Mouse (Mus musculus) liver, embryonic 18 days (tissue): ENCODE data around the gene Col27a1. TPM values are rescaled to one million over a fixed set of nuclear protein-coding genes. Genes with fewer than 3 reads are reported as not detected.

ENCODE experiments used
- polyA plus RNA-seq: library from polyadenylated mRNA; depleted of rRNA; stranded (reverse); fragments of >200 nt; gene quantifications from 2 replicates; pipeline ENCODE4 v1.2.3, GENCODE M21; 2012; rRNA removed

Gene Col27a1
- polyA plus RNA-seq: 6.2 and 6.6 TPM in 2 replicates

GRCm38 (mm10) chr4:63213907-63214621 is at the start of gene Col27a1:
Gene Col27a1, plus strand, starts transcription at chr4:63214004.

GRCm38 (mm10) chr4:63171969-63172685 is 41.7 kb upstream of the Col27a1 start, which contains the start of gene Kif12:
Gene Kif12, minus strand, starts transcription at chr4:63172131.

GRCm38 (mm10) chr4:63344295-63344694 is 130.5 kb downstream of the Col27a1 start, which contains the start of gene Orm1:
Gene Orm1, plus strand, starts transcription at chr4:63344560.

DNA sequence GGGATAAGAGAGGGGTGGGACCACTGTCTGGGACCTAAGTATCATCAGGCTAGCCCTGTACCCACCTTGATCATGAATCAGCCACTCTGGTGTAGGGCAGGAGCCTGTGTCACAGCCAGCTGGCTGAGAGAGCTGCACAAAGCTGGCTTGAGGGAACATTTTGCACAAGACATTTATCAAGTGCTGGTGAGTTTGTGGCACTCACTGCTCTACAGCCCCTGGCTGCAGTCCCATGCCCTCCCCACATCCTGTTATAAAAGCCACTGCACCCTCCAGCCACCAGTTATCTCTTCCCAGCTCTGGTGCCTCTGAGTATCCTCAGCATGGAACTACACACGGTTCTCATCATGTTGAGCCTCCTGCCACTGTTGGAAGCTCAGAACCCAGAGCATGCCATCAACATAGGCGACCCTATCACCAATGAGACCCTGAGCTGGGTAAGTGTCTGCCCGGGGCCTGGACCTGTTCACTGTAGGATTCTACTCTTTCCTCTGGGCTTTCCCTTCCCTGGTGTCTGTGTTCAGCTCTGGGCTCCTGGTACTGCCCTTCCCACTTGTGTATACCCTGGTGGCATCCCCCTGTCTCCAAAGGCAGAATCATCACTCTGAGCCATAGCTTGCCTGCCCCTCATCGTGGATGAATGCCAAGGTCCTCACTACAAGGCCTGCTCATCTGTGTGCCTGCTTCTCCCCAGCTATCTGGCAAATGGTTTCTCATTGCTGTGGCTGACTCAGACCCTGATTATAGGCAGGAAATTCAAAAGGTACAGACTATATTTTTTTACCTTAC is 142.3 kb downstream of the Col27a1 start, which contains the start of gene Orm3:
Orm3 (plus strand) TSS at position 286 of the 789 bp plus-strand sequence.

GRCm38 (mm10) chr4:63362150-63362549 is 148.3 kb downstream of the Col27a1 start, which contains the start of gene Orm2:
Gene Orm2, plus strand, starts transcription at chr4:63362449.

Other genes with a start within 250 kb of the Col27a1 start
- 5.3 and 5.7 TPM in 2 replicates for gene Zfp618, start 248.4 kb upstream of the Col27a1 start, polyA plus RNA-seq
- 2,046 and 2,073 TPM in 2 replicates for gene Ambp, start 59.2 kb upstream of the Col27a1 start, polyA plus RNA-seq
- 3.2 and 3.9 TPM in 2 replicates for gene Kif12, start 41.9 kb upstream of the Col27a1 start, polyA plus RNA-seq
- gene Orm1, start 130.6 kb downstream of the Col27a1 start, polyA plus RNA-seq: 3.1 and 3.8 TPM in 2 replicates
- not detected in 2 replicates for gene Orm3, start 142.2 kb downstream of the Col27a1 start, polyA plus RNA-seq
- gene Orm2, start 148.4 kb downstream of the Col27a1 start, polyA plus RNA-seq: not detected in 2 replicates
- gene Akna, start 189.3 kb downstream of the Col27a1 start, polyA plus RNA-seq: 3.0 and 3.6 TPM in 2 replicates